Mouse (Mus musculus) cerebellum, adult 11-12 months (tissue): ENCODE data around the gene Olfr1040.
"Not testable (repeated sequence)": the region's sequence is repeated elsewhere in the genome, so short reads cannot be mapped to it uniquely, and the experiment has no call there.

Experiments
- DNase-seq: peaks from one replicate; pipeline ENCODE4 v3.0.0; 2022

Olfr1040 gene

GRCm38 (mm10) chr2:86146632-86147031 is at the start of gene Olfr1040:
TSS of gene Olfr1040 (minus strand) at chr2:86146732.
- no peak for DNase-seq

- DNase-seq: no peak
Observed at GRCm38 (mm10) chr2:86195863-86196262, 49.3 kb upstream of the Olfr1040 start.

- no peak for DNase-seq
Observed at GRCm38 (mm10) chr2:86185583-86185982, 39.1 kb upstream of the Olfr1040 start, which contains the start of gene Olfr52. TSS of gene Olfr52 (minus strand) at chr2:86185683.

- no peak for DNase-seq
Observed at GRCm38 (mm10) chr2:86179950-86180349, 33.4 kb upstream of the Olfr1040 start.

- no peak for DNase-seq
Observed at GRCm38 (mm10) chr2:86177720-86178119, 31.2 kb upstream of the Olfr1040 start, which contains the start of gene Olfr1044. TSS of gene Olfr1044 (minus strand) at chr2:86177820.

GRCm38 (mm10) chr2:86175422-86175821 is 28.9 kb upstream of the Olfr1040 start:
- not testable (repeated sequence) for DNase-seq

GRCm38 (mm10) chr2:86167422-86167821 is 20.9 kb upstream of the Olfr1040 start, which contains the start of gene Olfr1043:
TSS of gene Olfr1043 (minus strand) at chr2:86167522.
- DNase-seq: no peak

- DNase-seq: no peak
Observed at GRCm38 (mm10) chr2:86161738-86162137, 15.2 kb upstream of the Olfr1040 start, which contains the start of gene Olfr1042. TSS of gene Olfr1042 (minus strand) at chr2:86161838.

- DNase-seq: no peak
Observed at GRCm38 (mm10) chr2:86135828-86136227, 10.7 kb downstream of the Olfr1040 start, which contains the start of gene Olfr1039. TSS of gene Olfr1039 (minus strand) at chr2:86135928.
